Mouse (Mus musculus): Measurements from ENCODE around the gene Ppargc1a.

Gene Ppargc1a

DNA sequence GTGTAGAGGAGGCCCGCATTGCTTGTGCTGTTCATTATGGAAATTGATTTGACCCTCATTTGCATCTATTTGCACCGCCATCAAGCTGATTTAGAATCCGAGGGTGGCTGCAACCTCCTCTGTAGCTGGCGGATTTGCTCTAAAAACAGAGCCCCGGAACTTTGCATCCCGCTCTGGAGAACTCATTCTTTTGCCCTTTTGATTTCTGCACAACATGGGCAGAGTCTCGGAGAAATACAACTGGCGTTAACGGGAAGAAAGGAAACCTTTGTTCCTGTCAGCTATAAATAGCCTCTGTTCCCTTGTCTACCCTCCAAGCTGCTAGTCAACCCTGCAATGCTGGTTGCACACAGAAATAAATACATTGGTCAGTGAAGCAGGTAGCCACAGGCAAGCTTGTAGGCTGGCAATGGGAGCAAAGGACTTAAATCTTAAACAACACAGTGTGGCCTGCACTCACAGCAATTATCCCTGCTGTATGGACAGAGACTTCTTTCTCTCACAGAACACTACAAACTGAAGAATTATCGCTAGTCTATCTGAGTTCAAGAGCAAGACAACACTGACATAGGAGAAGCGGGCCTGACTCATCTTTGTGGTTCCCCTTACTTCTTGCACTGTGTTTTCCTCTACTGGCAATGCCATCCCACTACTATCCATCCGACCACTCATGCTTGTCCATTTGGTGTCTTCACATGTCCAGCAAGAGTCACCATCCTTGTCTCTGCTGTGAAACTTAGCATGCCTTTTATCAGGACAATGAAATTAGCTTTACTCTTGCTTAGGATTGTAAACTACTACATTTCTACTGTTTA is 155.0 kb downstream of the Ppargc1a start:
- no peak for DNase-seq

DNA sequence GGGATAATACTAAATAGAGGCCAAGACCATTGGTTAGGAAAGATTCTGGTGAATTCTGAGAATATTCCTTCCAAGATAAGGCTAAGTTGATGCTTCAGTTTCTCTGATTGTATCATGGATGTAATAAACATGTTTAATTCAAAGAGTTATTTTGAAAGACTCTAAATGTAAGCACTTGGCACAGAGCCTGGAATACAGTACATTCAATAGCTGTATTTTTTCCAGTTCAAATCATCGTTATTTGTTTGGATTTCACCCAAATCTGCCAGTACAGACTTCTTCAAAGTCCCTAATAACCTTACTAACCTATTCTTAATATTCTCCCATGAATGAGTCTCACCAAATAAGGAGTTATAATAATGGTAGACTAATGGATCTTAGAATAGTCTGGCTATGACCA is 157.5 kb downstream of the Ppargc1a start:
- no peak for DNase-seq

DNA sequence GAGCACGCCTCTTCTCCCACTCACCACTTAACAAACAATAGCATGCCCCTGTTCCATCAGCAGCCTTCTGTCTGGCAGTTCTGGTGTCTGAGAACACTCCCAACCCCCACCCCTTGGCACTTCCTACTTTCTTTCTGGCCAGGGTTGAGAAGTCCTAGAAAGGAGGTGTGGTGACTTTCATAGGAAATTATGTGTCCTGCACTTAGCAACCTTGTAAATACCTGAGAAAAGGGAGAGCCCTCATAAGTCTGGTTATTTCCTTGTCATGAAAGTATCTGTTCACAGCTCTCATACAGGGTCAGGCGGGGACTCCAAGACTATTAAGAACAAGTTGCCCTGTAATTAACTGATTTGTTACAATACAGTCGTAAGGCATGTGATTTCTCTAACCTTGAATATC is 161.1 kb downstream of the Ppargc1a start:
- DNase-seq = no peak

Data from heart, adult 11 months (tissue).